8 mouse cellular contexts compared by ENCODE assay signal in the genomic region with DNA sequence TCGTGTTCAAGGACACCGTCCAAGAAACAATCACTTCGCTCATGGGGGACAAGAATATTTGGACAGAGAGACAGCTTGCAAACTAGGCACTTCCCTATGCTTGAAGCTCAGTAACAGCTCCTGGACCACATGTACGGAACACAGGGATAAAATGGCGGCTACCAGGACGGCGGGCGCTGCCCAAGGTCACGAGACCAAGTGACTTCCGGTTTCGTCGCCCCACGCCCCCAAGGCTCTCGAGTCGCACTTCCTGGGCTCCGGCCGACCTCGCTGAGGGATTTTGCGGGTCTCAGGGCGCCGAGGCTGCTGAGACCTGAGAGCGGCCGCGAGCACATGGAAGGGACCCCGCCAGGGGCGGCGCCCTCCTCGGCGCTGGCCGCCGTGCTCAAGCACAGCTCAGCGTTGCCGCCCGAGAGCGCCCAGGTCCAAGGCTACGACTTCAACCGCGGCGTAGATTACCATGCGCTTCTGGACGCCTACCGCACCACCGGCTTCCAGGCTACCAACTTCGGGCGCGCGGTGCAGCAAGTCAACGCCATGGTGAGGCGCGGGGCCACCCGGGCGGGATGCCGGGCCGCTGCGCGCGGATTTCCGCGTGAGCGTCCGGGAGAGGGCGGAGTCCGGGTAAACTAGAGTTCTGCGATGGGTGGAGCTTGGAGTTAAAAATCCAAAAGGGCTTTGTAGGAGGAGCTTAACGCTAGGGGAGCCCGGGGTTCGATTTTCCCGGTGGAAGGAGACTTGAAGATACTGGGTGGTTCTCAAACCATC. TPM values are rescaled to one million over a fixed set of nuclear protein-coding genes. Genes with fewer than 3 reads are reported as not detected.
DNase-seq lines count a peak whose midpoint lies in the region; ATAC-seq and TF ChIP-seq lines count a peak whose summit lies in the region.

A gene (plus strand): TSS at position 244 of the 768 bp plus-strand sequence.

- ATAC-seq in heart, embryonic 12.5 days (ENCODE audit: insufficient number of reproducible peaks, low FRiP score), result peak; percentile 89
- ATAC-seq in liver, embryonic 12.5 days, result peak; percentile 77
- peak; percentile 89 for ATAC-seq in stomach, embryonic 15.5 days (ENCODE audit: insufficient read depth, low FRiP score, low read depth)

- H3K79me2 ChIP-seq in C2C12 (ENCODE audit: control insufficient read depth, insufficient read depth), result peaks cover 32% of the 10 kb centered on the region

- peaks cover 40% of the 10 kb centered on the region for H3K36me3 ChIP-seq in C2C12 (ENCODE audit: control insufficient read depth, insufficient read depth)
- peaks cover 47% of the 10 kb centered on the region for H3K36me3 ChIP-seq in erythroblast, embryonic 14.5 days (ENCODE audit: control insufficient read depth)
- peaks cover 44% of the 10 kb centered on the region for H3K36me3 ChIP-seq in heart, embryonic 12.5 days
- peaks cover 38% of the 10 kb centered on the region for H3K36me3 ChIP-seq in liver, embryonic 12.5 days
- H3K36me3 ChIP-seq in stomach, embryonic 15.5 days, result peaks cover 34% of the 10 kb centered on the region

- H3K9me3 ChIP-seq in erythroblast, embryonic 14.5 days (ENCODE audit: control insufficient read depth, low read length), result no peaks in the 10 kb centered on the region
- no peaks in the 10 kb centered on the region for H3K9me3 ChIP-seq in heart, embryonic 12.5 days (replicated peaks)
- no peaks in the 10 kb centered on the region for H3K9me3 ChIP-seq in liver, embryonic 12.5 days (replicated peaks)
- H3K9me3 ChIP-seq in stomach, embryonic 15.5 days, result no peaks in the 10 kb centered on the region

- peaks cover 11% of the 10 kb centered on the region for H3K79me3 ChIP-seq in C2C12 (ENCODE audit: low read depth)

- peak within 1 kb of the TSS; percentile 96 for H3K27ac ChIP-seq in heart, embryonic 12.5 days (ENCODE audit: poor library complexity, severe bottlenecking)
- peak within 1 kb of the TSS; percentile 94 for H3K27ac ChIP-seq in liver, embryonic 12.5 days
- peak within 1 kb of the TSS; percentile 99 for H3K27ac ChIP-seq in stomach, embryonic 15.5 days

- peaks cover 55% of the 10 kb centered on the region for H3K4me1 ChIP-seq in erythroblast, embryonic 14.5 days (ENCODE audit: control insufficient read depth)
- peaks cover 15% of the 10 kb centered on the region for H3K4me1 ChIP-seq in heart, embryonic 12.5 days (replicated peaks)
- H3K4me1 ChIP-seq in liver, embryonic 12.5 days, result peaks cover 58% of the 10 kb centered on the region
- H3K4me1 ChIP-seq in stomach, embryonic 15.5 days, result peaks cover 14% of the 10 kb centered on the region; the same call in 1 of the 2 replicates

- H3K4me3 ChIP-seq in C2C12 (ENCODE audit: insufficient read depth, poor library complexity, severe bottlenecking), result peak within 1 kb of the TSS; percentile 95
- peak within 1 kb of the TSS; percentile 80 for H3K4me3 ChIP-seq in erythroblast, embryonic 14.5 days (replicated peaks)
- peak within 1 kb of the TSS; percentile 96 for H3K4me3 ChIP-seq in heart, embryonic 12.5 days
- H3K4me3 ChIP-seq in liver, embryonic 12.5 days, result peak within 1 kb of the TSS; percentile 95
- peak within 1 kb of the TSS; percentile 98 for H3K4me3 ChIP-seq in stomach, embryonic 15.5 days (replicated peaks)

- H3K4me2 ChIP-seq in heart, embryonic 12.5 days, result peak within 1 kb of the TSS; percentile 86
- H3K4me2 ChIP-seq in liver, embryonic 12.5 days, result peak within 1 kb of the TSS; percentile 78
- peak within 1 kb of the TSS; percentile 88 for H3K4me2 ChIP-seq in stomach, embryonic 15.5 days

- peak within 1 kb of the TSS; percentile 92 for H3K9ac ChIP-seq in heart, embryonic 12.5 days
- H3K9ac ChIP-seq in liver, embryonic 12.5 days, result peak within 1 kb of the TSS; percentile 93
- peak within 1 kb of the TSS; percentile 89 for H3K9ac ChIP-seq in stomach, embryonic 15.5 days

- WGBS in heart, embryonic 12.5 days, result under 1% methylated on average over 68 of the region's 68 CpGs
- 1% methylated on average over 68 of the region's 68 CpGs for WGBS in liver, embryonic 12.5 days (ENCODE audit: insufficient replicate concordance)
- WGBS in stomach, embryonic 15.5 days, result under 1% methylated on average over 68 of the region's 68 CpGs

- peak; percentile 64 for TF ChIP-seq POLR2A in brain, embryonic 14.5 days (IDR thresholded peaks at IDR 0.05; ENCODE audit: borderline replicate concordance, extremely low read depth, insufficient read depth, insufficient read length, poor library complexity, severe bottlenecking)

- peak within 1 kb of the TSS; percentile 90 for H3ac ChIP-seq in C2C12 (ENCODE audit: control insufficient read depth, insufficient read length, low read depth)

- no peaks in the 10 kb centered on the region for H3K27me3 ChIP-seq in C2C12 (ENCODE audit: control insufficient read depth, insufficient read depth, insufficient read length)
- no peaks in the 10 kb centered on the region for H3K27me3 ChIP-seq in erythroblast, embryonic 14.5 days (ENCODE audit: control insufficient read depth)
- no peaks in the 10 kb centered on the region for H3K27me3 ChIP-seq in heart, embryonic 12.5 days (replicated peaks)
- 0 out of 2 replicates have a peak, but pooled peaks cover 3% of the 10 kb centered on the region for H3K27me3 ChIP-seq in liver, embryonic 12.5 days (replicated peaks)
- no peaks in the 10 kb centered on the region for H3K27me3 ChIP-seq in stomach, embryonic 15.5 days (replicated peaks)

- no peak for TF ChIP-seq CTCF in C2C12 (IDR thresholded peaks at IDR 0.05; ENCODE audit: control insufficient read depth, insufficient read depth, insufficient read length)
- no peak for TF ChIP-seq CTCF in brain, embryonic 14.5 days (IDR thresholded peaks at IDR 0.05; ENCODE audit: borderline replicate concordance, extremely low read depth, insufficient read depth, insufficient read length)

- peak; percentile 97 for DNase-seq in brain, embryonic 14.5 days (ENCODE audit: low read depth)
- peak; percentile 95 for DNase-seq in kidney, postnatal 10 days
- DNase-seq in natural killer cell, adult 2 months (ENCODE audit: low spot score in 2 of 2), result peak; percentile 86 to 91

TF ChIP-seq in C2C12, 6 proteins besides CTCF, POLR2A, EP300 and RAD21:
- TF ChIP-seq CEBPB (IDR thresholded peaks at IDR 0.05; ENCODE audit: low read depth), result no peak
- TF ChIP-seq USF1 (IDR thresholded peaks at IDR 0.05; ENCODE audit: low read depth), result peak; percentile 88
- TF ChIP-seq MYOG (IDR thresholded peaks at IDR 0.05; ENCODE audit: control insufficient read depth, extremely low read depth, insufficient read length), result no peak
- no peak for TF ChIP-seq FOSL1 (IDR thresholded peaks at IDR 0.05; ENCODE audit: insufficient read depth, low read length, poor library complexity, severe bottlenecking)
- TF ChIP-seq MYOD1 (IDR thresholded peaks at IDR 0.05; ENCODE audit: control insufficient read depth, insufficient read length, low read depth), result no peak
- TF ChIP-seq MAX (IDR thresholded peaks at IDR 0.05), result peak; percentile 95

RNA-seq across cellular contexts. Expression of the gene that starts here (rescaled TPM):
- 123 TPM for polyA plus RNA-seq in C2C12 (2012; fragmentation: generic; extraction: Trizol)
- polyA plus RNA-seq in brain, embryonic 14.5 days (2012; rRNA removed), result 74.8 and 77.0 TPM in 2 replicates
- 2.0 and 2.1 TPM in 2 replicates for polyA plus RNA-seq in erythroblast, embryonic 14.5 days (2012)
- polyA plus RNA-seq in heart, embryonic 12.5 days (2016; fragmentation: Nextera tagmentation; extraction: Ambion mirVana), result 50.4 and 60.9 TPM in 2 replicates
- polyA plus RNA-seq in liver, embryonic 12.5 days (2016; fragmentation: Nextera tagmentation; extraction: Ambion mirVana), result 51.6 and 52.3 TPM in 2 replicates
- 50.6 and 60.0 TPM in 2 replicates for polyA plus RNA-seq in stomach, embryonic 15.5 days (2015; fragmentation: Nextera tagmentation; extraction: Ambion mirVana)

Comparison
In these comparisons a context has a peak if more than half of its experiments do, and no peak if none do; other contexts are left out.
1. Peak in every context shown above with its lines: DNase-seq, ATAC-seq, H3K4me3 ChIP-seq and H3K27ac ChIP-seq.
2. RNA of the gene that starts here (polyA plus RNA-seq): 123 TPM in C2C12 (single experiment), 74.8 to 77.0 TPM in brain, embryonic 14.5 days, 50.4 to 60.9 TPM in heart, embryonic 12.5 days, 51.6 to 52.3 TPM in liver, embryonic 12.5 days and 50.6 to 60.0 TPM in stomach, embryonic 15.5 days; 2.0 to 2.1 TPM in erythroblast, embryonic 14.5 days; every median in the first group is over 10 times any median in the second.